Mouse (Mus musculus): ENCODE results near the gene Tmem267.

Tmem267 gene

DNA sequence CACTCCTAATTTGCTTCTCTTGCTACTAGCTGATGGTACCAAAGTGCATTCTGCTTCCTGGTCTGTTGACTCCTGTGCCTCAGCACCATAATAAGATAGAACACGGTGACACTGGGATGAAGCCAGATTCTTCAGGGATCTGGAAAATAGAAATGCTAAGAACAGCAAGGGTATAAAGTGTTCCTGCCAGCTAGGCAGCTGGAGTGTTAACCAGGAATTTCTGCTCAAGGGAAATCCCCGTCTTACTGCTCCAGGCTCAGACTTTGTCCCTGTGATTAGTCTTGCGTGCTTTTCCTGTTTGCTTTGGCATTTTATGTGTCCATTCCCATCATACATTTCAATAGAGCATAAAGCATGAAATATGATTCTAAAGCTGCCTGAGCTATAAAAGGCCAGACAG is 131.9 kb downstream of the Tmem267 start:
- DNase-seq: no peak

DNA sequence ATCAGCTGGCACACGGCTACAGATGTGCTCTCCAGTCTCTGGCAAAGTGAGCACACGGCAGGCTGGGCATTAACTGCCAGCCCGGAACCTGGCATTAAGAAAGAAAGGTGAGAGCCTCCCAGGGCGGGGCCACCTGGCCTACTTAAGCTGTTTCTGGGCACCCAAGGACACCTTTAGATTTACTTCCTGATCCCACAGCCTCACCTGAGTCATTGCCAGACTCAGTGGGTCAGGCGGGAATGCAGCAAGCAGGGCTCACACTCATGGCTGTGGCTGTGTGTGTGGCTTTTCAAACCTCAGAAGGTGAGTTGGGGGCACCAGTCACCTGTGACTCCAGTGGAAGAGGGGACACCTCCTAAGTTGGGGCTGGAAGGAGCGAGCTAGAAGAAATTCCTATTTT is 135.8 kb downstream of the Tmem267 start, which contains the start of gene Ccl28:
TSS of gene Ccl28 (plus strand) at position 186 of the 400 bp plus-strand sequence.
- DNase-seq: no peak

DNA sequence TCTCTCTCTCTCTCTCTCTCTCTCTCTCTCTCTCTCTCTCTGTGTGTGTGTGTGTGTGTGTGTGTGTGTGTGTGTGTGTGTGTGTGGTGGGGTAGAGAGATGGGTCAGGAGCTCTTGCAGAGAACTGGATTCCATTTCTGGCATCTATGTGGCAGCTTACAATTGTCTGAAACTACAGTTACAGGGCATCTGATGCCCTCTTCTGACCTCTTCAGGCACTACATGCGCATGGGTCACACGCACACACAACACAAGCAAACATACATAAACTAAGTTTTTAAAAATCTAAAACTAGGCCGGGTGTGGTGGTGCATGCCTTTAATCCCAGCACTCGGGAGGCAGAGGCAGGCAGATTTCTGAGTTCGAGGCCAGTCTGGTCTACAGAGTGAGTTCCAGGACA is 138.1 kb downstream of the Tmem267 start:
- DNase-seq: peak; percentile 50 to 70

DNA sequence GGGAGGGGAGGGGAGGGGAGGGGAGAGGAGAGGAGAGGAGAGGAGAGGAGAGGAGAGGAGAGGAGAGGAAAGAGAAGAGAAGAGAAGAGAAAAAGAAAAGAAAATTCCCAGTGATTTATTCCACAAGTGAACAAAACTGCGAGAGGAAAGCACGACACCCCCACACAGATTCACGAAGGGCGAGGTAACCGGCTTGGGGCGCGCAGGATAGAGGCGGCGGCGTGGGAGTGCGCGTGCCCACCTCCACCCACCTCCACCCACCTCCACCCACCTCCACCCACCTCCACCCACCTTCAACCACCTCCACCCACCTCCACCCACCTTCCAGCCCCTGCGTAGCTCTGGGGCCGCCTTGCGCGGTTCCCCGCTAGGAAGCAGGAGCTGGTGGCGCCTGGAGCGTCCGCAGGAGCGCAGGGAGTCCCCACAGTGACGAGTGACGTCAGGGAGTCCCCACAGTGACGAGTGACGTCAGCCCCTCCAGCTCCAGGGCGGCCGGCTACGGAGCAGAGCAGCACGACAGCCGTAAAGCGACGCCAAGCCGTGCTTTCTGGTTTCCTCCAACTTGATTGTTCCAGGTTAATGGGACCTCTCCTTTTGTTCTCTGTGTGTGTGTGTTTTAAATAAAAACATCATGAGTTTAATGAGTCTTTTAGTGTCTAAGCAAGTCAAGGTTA is 143.8 kb downstream of the Tmem267 start:
- DNase-seq: peak; percentile 92 to 93

DNA sequence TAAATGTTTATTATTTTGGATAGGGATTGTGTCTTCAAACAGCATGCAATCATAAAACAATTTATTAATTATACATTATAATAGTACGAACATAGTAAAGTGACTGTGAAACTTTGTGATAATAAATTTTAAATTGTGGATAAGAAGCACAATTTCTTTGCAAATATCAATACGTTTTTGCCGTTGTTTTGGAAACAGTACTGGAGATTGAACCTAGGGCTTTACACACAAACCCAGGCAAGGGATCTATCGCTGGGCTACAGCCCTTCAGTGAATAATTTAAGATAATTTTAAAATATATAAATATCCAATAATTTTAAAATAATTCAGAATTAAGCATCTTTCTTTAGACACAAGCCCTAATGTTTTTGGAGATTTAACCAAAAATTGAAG is 144.3 kb downstream of the Tmem267 start:
- DNase-seq: no peak

DNA sequence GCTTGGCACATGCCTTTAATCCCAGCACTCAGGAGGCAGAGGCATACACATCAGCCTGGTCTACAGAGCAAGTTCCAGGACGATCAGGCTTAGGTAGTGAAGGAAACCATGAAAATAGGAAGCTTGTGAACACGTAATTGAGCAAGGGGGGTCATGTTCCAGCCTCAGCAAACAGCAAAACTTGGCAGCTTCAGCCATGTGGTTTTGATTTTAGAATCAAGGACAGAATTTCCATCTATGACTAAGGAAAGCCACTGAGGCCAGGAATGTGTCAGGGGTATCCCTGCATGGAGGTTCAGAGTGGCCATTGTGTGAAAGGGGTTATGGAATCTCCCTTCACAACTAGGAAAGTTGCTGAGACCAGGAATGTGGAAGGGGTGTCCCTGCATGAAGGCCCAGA is 147.7 kb downstream of the Tmem267 start:
- no peak for DNase-seq

DNA sequence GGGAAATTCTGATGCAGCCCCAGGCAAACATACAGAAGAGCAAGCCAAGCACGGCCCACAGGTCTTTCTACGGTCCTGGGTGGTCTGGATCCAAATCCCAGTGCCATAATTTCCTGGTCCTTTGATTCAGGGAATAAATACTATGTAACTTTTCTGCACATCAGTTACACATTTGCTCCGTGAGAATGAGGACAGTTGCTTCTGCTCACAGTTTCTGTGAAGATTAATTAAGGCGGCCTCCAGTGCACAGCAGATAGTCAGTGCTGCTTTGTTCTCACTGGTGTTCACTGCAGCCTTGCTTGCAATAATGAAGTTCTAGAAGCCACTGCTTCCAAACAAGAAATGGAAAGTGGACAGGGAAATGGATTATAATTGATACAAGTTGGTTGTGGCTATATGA is 150.0 kb downstream of the Tmem267 start:
- DNase-seq: no peak

DNA sequence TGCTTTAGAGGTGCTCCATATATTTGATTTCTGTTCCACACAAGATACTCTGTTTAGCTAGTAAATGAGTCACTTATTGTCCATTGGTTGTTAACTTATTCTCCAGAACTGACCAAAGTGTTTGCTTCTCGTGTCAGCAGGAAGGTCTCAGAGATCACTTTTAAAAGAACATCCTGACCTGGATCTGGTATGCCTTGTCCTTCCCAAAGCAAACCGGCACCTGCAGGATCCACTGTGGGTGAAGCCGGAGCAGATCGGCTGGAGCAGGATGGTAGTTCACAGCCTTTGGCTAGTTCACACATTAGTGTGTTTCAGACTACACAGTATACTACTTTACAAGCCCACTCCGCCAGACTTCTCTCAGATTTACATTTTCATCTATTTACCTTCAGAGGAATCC is 150.6 kb downstream of the Tmem267 start:
- DNase-seq: no peak

DNA sequence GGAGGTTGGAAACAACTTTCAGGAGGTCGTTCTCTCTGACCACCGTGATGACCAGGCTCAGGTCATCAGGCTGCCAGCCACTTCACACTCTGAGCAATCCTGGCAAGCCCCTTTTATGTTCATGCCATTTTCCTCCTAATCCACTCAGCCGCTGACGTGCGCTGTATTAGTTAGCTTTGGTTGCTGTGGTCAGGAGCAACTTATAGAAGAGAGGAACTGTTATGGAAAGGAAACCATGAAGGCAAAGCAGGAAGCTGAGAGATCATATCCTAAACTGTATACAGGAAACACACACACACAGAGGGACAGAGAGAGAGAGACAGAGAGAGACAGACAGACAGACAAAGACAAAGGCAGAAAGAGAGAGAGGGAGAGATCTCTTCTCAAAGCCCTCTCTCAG is 151.5 kb downstream of the Tmem267 start:
- no peak for DNase-seq

DNA sequence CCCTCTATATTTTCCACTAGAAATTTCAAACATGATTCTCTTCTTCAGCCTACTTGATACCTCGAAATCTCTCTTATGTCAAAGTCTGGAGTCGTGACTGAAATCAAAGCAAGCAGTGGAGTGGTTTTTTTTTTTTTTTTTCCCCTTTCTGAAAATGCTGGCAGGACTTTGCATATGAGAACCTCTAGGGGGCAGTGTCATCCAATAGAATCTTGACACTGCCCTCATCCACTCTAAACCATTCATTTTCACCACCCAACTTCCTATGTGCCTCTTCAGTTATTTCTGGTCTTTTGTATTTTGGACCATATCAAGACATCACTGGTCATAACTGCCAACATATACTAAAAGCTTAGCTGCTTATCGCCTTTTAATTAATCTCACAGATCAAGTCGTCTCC is 152.7 kb downstream of the Tmem267 start:
- peak; percentile 62 to 63 for DNase-seq

DNA sequence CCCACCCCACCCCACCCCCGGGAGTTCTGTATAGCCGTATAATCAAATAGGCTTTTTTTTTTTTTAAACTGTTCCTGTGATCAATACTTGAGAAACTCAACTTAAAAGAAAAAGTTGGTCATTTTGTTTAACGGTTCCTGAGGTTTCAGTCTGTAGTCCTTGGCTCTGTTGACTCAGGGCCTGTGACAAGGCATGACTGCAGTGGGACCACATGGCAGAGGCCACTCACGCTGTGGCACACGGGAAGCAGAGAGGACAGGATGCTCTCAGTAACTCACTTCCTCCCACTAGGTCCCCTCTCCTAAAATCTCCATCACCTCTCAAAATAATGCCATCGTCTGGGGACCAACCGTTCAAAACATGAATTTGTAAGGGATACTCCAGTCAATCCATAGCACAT is 153.3 kb downstream of the Tmem267 start:
- DNase-seq: no peak

DNA sequence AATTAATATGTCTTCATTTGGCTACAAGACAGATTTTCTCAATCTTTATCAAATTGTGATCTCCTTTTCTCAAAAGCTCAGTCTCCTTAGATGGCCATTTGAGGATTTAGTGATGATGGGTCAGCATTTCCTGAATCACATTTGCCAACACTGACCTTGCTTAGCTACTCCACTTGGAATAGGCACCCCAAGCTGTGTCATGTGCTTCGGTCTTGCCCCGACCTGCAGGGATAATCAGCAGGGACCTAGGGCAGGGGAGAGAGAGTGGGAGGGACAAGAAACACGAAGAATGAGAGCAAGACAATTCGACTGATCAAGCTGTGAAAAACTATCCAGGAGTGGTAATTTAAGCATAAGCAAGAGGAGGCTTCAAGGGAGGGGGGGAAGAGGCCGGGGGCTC is 156.9 kb downstream of the Tmem267 start:
- DNase-seq: no peak

DNA sequence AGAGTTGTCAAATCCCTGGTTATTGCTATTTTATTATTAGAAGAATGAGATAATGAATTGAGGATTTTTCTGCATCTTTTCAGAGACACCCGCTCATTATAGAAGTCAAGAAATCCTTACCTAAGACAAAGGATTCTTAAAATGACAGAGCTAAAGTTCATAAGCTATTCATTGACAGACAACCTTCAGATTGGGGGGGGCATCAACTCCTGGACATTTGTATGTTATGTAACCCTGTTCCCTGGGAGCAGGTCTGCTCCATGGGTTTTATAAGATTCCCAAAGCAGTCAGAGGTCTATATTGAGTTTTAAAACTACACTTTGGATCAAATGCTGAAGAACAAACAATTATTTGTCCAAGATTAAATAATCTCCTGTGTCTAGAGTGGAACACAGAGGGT is 158.7 kb downstream of the Tmem267 start:
- no peak for DNase-seq

DNA sequence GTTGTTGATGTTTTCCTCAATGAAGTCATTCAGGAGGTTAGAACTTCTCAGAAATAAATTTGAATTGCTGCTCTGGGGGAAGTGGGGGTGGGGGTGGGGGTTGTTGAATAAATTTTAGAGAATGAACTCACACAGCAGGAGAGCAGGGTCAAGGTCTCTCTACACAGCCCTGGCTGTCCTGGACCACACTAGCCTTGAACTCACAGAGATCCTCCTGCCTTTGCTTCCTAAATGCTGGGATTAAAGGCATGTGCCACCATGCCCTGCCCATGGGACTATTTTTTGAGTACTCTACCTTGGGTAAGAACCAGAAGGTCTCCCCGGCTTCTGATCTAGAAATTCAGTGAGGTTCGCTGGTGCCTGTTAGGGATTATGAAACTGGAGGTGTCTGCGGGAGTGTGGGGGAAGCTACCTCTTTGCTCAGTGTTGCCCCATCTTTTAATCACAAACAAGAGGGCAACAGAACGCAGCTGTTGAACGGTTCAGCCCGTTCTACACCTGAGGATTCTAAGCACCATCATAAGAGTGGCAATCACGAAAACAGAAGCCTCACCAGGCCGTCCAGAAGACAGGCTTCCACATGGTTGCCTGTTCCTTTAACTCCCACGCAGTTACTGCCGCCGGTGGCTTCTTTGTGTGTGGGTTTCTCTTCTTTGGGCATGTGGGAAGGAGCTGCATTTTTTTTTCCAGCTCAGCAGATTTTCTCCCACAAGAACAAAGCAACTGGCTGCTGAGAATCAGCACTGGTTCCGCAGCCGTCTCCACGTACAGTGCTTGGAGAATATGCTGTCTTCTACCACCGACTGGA is 161.3 kb downstream of the Tmem267 start:
- DNase-seq: no peak

DNA sequence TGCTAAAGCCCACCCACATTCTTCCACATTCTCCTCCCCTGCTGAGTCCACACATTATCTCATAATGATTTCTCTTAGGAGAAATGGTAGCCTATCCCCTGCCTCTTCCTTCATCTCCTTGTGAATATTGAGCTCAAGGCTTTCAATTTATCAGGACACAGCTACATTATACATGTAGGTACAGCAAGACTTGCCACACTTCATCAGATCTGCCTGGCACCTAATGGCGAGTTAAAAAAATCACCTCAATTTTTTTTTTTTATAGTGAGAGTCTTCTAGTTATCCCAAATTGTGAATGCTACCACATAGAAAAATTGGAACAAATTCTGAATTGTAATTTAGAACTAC is 161.8 kb downstream of the Tmem267 start:
- DNase-seq: no peak

DNA sequence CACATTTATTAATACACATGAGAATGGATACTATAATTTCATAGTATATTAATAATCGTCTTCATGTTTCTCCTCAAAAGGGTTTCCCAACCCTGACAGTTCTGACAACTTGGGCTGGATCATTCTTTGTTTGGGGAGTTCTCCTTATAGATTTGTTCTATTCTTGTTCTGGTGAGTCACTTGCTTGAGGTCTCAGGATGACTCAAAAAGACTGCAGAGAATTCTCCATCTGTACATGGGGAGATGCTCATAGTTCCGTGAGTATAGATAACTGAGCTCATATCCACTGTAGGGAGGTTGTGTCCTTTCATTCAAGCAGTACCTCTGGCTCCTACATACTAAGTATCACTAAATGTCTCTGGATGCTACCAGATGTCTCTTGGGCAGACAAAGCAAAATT is 166.9 kb downstream of the Tmem267 start:
- no peak for DNase-seq

DNA sequence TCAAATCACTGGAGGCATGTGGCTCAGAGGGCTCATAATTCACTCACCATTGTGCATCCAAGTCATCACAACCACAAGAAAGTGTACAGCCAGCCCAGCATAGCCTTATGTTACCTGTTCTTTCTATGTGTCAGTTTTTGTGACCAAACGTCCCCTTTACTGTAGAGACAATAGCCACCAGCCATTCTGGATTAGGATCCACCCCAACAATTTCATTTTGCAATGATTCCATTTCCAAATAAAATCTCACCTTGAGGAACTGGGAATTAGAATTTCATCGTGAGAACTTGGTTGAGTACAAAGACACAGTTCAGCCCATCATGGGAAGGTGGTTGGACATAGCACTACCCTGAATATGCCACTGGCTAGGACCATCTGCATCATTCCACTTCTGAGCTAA is 168.4 kb downstream of the Tmem267 start:
- no peak for DNase-seq

DNA sequence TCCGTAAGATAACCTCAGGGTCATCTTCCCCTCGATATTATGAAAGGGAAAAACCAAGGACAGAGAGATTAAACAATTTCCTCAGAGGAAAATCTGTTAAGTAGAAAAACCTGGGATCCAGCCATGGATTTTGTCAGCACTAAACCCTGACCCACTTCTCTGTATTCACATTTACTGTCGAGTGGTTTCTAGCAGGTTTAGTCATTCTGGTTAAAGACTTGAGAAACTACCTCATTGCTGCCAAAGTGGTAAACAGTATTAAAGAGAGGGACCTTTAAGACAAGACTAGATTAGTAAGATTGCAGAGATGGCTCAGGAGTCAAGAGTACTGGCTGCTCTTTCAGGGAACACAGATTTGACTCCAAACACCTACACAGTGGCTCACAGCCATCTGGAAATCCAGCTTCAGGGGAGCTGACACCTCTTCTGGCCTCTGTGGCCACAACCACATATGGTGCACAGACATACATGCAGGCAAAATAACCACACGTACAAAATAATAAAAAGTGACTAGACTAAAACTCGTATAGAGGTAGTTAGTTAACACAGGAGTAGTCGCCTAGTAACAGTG is 169.1 kb downstream of the Tmem267 start:
- DNase-seq: no peak

Measured in cerebellum, postnatal 14 days (tissue).